ENCODE assay signal across 11 mouse cellular contexts in genomic region chr1:23335050-23335449, GRCm38 (mm10).
"Had no signal": no experiment of that assay in that cellular context is flagged by ENCODE, and none has a peak within 500 bp of the region (broad histone marks: within the 10 kb centered on the region; RNA-seq: fewer than 3 reads in every experiment).

No protein-coding gene starts in this region.

- ATAC-seq: intestine, postnatal 0 days; midbrain, embryonic 13.5 days had no signal

- H3K27me3 ChIP-seq: limb, embryonic 12.5 days; lung, embryonic 15.5 days; midbrain, embryonic 13.5 days had no signal

- H3K4me2 ChIP-seq: limb, embryonic 12.5 days; lung, embryonic 15.5 days; midbrain, embryonic 13.5 days had no signal

- H3K4me3 ChIP-seq: limb, embryonic 12.5 days; lung, embryonic 15.5 days; midbrain, embryonic 13.5 days had no signal

- H3K9ac ChIP-seq: limb, embryonic 12.5 days; lung, embryonic 15.5 days; midbrain, embryonic 13.5 days had no signal

- H3K4me1 ChIP-seq: limb, embryonic 12.5 days; lung, embryonic 15.5 days; midbrain, embryonic 13.5 days had no signal

- H3K27ac ChIP-seq: limb, embryonic 12.5 days; lung, embryonic 15.5 days; midbrain, embryonic 13.5 days had no signal

- DNase-seq: kidney, adult 8-10 months; kidney, postnatal 25 days; layer of hippocampus, postnatal 36 days; lung, postnatal 14 days; right cerebral cortex, postnatal 14 days; thymus, adult 2 months; thymus, postnatal 25 days had no signal

- H3K36me3 ChIP-seq: limb, embryonic 12.5 days; lung, embryonic 15.5 days; midbrain, embryonic 13.5 days had no signal

- H3K9me3 ChIP-seq: limb, embryonic 12.5 days; lung, embryonic 15.5 days; midbrain, embryonic 13.5 days had no signal
